Comparison of ENCODE assay signal across 8 mouse cellular contexts in the genomic region with DNA sequence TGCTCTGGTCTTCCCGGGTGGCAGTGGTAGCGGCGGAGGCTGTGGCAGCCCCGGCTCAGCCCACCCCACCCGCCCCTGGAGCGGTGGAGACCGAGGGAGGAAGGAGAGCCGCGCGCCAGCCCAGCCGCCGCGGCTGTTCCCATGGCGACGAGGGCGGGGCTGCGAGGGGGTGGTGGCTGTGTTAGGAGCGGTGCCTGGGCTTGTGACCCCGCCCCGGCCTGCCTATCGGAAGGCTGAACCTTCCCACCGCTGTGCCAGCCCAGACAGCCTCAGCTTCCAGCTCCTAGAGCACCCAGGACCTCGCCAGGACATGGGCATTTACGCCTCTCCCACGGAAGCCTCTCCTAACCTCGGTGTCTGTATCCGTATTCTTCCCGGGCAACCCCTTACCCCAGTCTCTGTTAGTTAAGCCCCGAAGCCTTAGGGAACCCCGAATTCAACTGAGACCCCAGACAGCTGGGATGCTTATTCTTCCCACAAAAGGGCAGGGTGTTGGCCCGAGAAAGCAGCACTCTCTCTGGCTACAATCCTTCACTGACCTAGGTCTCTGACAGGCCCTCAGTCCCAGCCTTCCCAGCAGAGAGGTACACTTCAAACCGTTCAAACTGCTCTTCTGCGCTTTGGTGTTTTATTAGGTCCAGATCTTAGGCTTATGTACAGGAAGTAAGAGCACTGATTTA. TPM values are rescaled to one million over a fixed set of nuclear protein-coding genes. Genes with fewer than 3 reads are reported as not detected.
DNase-seq lines count a peak whose midpoint lies in the region; ATAC-seq and TF ChIP-seq lines count a peak whose summit lies in the region.

A gene (minus strand): TSS at position 150 of the 680 bp plus-strand sequence.

- H3K4me2 ChIP-seq in forebrain, embryonic 11.5 days (ENCODE audit: low read depth, low read length, severe bottlenecking) = peak within 1 kb of the TSS; percentile 85
- H3K4me2 ChIP-seq in heart, embryonic 15.5 days = peak within 1 kb of the TSS; percentile 96
- peak within 1 kb of the TSS; percentile 100 for H3K4me2 ChIP-seq in liver, embryonic 15.5 days
- peak within 1 kb of the TSS; percentile 78 for H3K4me2 ChIP-seq in neural tube, embryonic 12.5 days (replicated peaks)
- peak within 1 kb of the TSS; percentile 94 for H3K4me2 ChIP-seq in stomach, postnatal 0 days (replicated peaks; ENCODE audit: low read depth)

- H3K4me1 ChIP-seq in forebrain, embryonic 11.5 days (replicated peaks; ENCODE audit: control insufficient read depth, insufficient read depth, low read length) = peaks cover 21% of the 10 kb centered on the region
- H3K4me1 ChIP-seq in heart, embryonic 15.5 days (replicated peaks) = peaks cover 27% of the 10 kb centered on the region
- peaks cover 24% of the 10 kb centered on the region for H3K4me1 ChIP-seq in liver, embryonic 15.5 days (replicated peaks)
- peaks cover 32% of the 10 kb centered on the region for H3K4me1 ChIP-seq in neural tube, embryonic 12.5 days
- H3K4me1 ChIP-seq in stomach, postnatal 0 days (replicated peaks; ENCODE audit: control insufficient read depth, insufficient read depth) = no peaks in the 10 kb centered on the region; the same call in 1 of the 2 replicates

- peak; percentile 92 for ATAC-seq in forebrain, embryonic 11.5 days (replicated peaks; ENCODE audit: low FRiP score)
- ATAC-seq in heart, embryonic 15.5 days (replicated peaks; ENCODE audit: insufficient number of reproducible peaks, insufficient read depth, low FRiP score, low read depth) = peak; percentile 93
- peak; percentile 94 for ATAC-seq in liver, embryonic 15.5 days (ENCODE audit: insufficient read depth)
- peak; percentile 90 for ATAC-seq in neural tube, embryonic 12.5 days (ENCODE audit: low FRiP score, low read depth)
- ATAC-seq in stomach, postnatal 0 days (ENCODE audit: low FRiP score, low TSS enrichment) = peak; percentile 95

- peak within 1 kb of the TSS; percentile 82 for H3K4me3 ChIP-seq in forebrain, embryonic 11.5 days (ENCODE audit: low read depth, low read length)
- peak within 1 kb of the TSS; percentile 79 for H3K4me3 ChIP-seq in heart, embryonic 15.5 days
- peak within 1 kb of the TSS; percentile 64 for H3K4me3 ChIP-seq in liver, embryonic 15.5 days (replicated peaks)
- H3K4me3 ChIP-seq in neural tube, embryonic 12.5 days = peak within 1 kb of the TSS; percentile 86
- H3K4me3 ChIP-seq in stomach, postnatal 0 days (ENCODE audit: low read depth, low read length) = peak within 1 kb of the TSS; percentile 62

- H3K27me3 ChIP-seq in forebrain, embryonic 11.5 days (ENCODE audit: control insufficient read depth, insufficient read depth, low read length) = no peaks in the 10 kb centered on the region
- no peaks in the 10 kb centered on the region for H3K27me3 ChIP-seq in heart, embryonic 15.5 days
- H3K27me3 ChIP-seq in liver, embryonic 15.5 days = no peaks in the 10 kb centered on the region
- H3K27me3 ChIP-seq in neural tube, embryonic 12.5 days (replicated peaks) = no peaks in the 10 kb centered on the region
- H3K27me3 ChIP-seq in stomach, postnatal 0 days (ENCODE audit: control insufficient read depth, insufficient read depth, low read length) = no peaks in the 10 kb centered on the region

- WGBS in forebrain, embryonic 11.5 days = 7% methylated on average over 32 of the region's 33 CpGs
- WGBS in heart, embryonic 15.5 days = 8% methylated on average over 33 of the region's 33 CpGs
- 7% methylated on average over 33 of the region's 33 CpGs for WGBS in liver, embryonic 15.5 days (ENCODE audit: insufficient replicate concordance)
- WGBS in neural tube, embryonic 12.5 days = 6% methylated on average over 33 of the region's 33 CpGs
- 9% methylated on average over 19 of the region's 33 CpGs for WGBS in stomach, postnatal 0 days

- no peak for TF ChIP-seq EP300 in stomach, postnatal 0 days (optimal IDR thresholded peaks at IDR 0.05)

- no peak for TF ChIP-seq CTCF in stomach, postnatal 0 days (IDR thresholded peaks at IDR 0.05; ENCODE audit: low read depth)

- no peaks in the 10 kb centered on the region for H3K9me3 ChIP-seq in forebrain, embryonic 11.5 days (ENCODE audit: control insufficient read depth, low read length)
- no peaks in the 10 kb centered on the region for H3K9me3 ChIP-seq in heart, embryonic 15.5 days (replicated peaks)
- no peaks in the 10 kb centered on the region for H3K9me3 ChIP-seq in liver, embryonic 15.5 days (replicated peaks)
- no peaks in the 10 kb centered on the region for H3K9me3 ChIP-seq in neural tube, embryonic 12.5 days
- H3K9me3 ChIP-seq in stomach, postnatal 0 days (ENCODE audit: control insufficient read depth, low read length) = no peaks in the 10 kb centered on the region

- peak within 1 kb of the TSS; percentile 86 for H3K9ac ChIP-seq in forebrain, embryonic 11.5 days (ENCODE audit: low read length)
- peak within 1 kb of the TSS; percentile 71 for H3K9ac ChIP-seq in heart, embryonic 15.5 days
- peak within 1 kb of the TSS; percentile 54 for H3K9ac ChIP-seq in liver, embryonic 15.5 days
- peak within 1 kb of the TSS; percentile 92 for H3K9ac ChIP-seq in neural tube, embryonic 12.5 days
- peak within 1 kb of the TSS; percentile 67 for H3K9ac ChIP-seq in stomach, postnatal 0 days (ENCODE audit: low read length)

- H3K27ac ChIP-seq in forebrain, embryonic 11.5 days (ENCODE audit: low read depth, low read length) = peak within 1 kb of the TSS; percentile 96
- H3K27ac ChIP-seq in heart, embryonic 15.5 days = peak within 1 kb of the TSS; percentile 67
- peak within 1 kb of the TSS; percentile 29 for H3K27ac ChIP-seq in liver, embryonic 15.5 days (replicated peaks)
- peak within 1 kb of the TSS; percentile 89 for H3K27ac ChIP-seq in neural tube, embryonic 12.5 days
- H3K27ac ChIP-seq in stomach, postnatal 0 days (replicated peaks) = peak within 1 kb of the TSS; percentile 61

- peaks cover 4% of the 10 kb centered on the region; the same call in 1 of the 2 replicates for H3K36me3 ChIP-seq in forebrain, embryonic 11.5 days (ENCODE audit: control insufficient read depth, insufficient read depth, low read length)
- peaks cover 58% of the 10 kb centered on the region for H3K36me3 ChIP-seq in heart, embryonic 15.5 days
- H3K36me3 ChIP-seq in liver, embryonic 15.5 days (replicated peaks) = peaks cover 70% of the 10 kb centered on the region
- peaks cover 69% of the 10 kb centered on the region for H3K36me3 ChIP-seq in neural tube, embryonic 12.5 days
- H3K36me3 ChIP-seq in stomach, postnatal 0 days (ENCODE audit: control insufficient read depth, insufficient read depth, low read length) = peaks cover 22% of the 10 kb centered on the region

- DNase-seq in CD8-positive naive resting alpha-beta T cell, adult 2 months (ENCODE audit: low read depth in 2 of 2, low spot score in 2 of 2) = peak; percentile 84 to 90
- DNase-seq in c-Kit-positive CD71-negative TER-119-negative erythroid progenitor cells, embryonic 14.5 days (ENCODE audit: low read depth) = peak; percentile 85
- DNase-seq in forebrain, embryonic 11.5 days (ENCODE audit: low spot score) = peak; percentile 98
- DNase-seq in kidney, postnatal 25 days = peak; percentile 98
- DNase-seq in stomach, postnatal 0 days (ENCODE audit: low spot score) = peak; percentile 98

RNA-seq across cellular contexts. Expression of the gene that starts here (rescaled TPM):
- 153 and 167 TPM in 2 replicates for polyA plus RNA-seq in forebrain, embryonic 11.5 days (2014; fragmentation: Nextera tagmentation; extraction: Ambion mirVana)
- 27.8 and 37.3 TPM in 2 replicates for polyA plus RNA-seq in heart, embryonic 15.5 days (2015; fragmentation: Nextera tagmentation; extraction: Ambion mirVana)
- polyA plus RNA-seq in liver, embryonic 15.5 days (2015; fragmentation: Nextera tagmentation; extraction: Ambion mirVana) = 1.9 and 2.4 TPM in 2 replicates
- 209 and 218 TPM in 2 replicates for polyA plus RNA-seq in neural tube, embryonic 12.5 days (2016; fragmentation: Nextera tagmentation; extraction: Ambion mirVana)
- 43.9 and 53.1 TPM in 2 replicates for polyA plus RNA-seq in stomach, postnatal 0 days (2015; fragmentation: Nextera tagmentation; extraction: Ambion mirVana)

Comparison
In these comparisons a context has a peak if more than half of its experiments do, and no peak if none do; other contexts are left out.
1. Peak in every context shown above with its lines: DNase-seq, ATAC-seq, H3K4me3 ChIP-seq and H3K27ac ChIP-seq.
2. H3K27ac ChIP-seq: peak in every context shown above with its lines; median percentile 96 in forebrain, embryonic 11.5 days; 89 in neural tube, embryonic 12.5 days; 67 in heart, embryonic 15.5 days; 61 in stomach, postnatal 0 days; 29 in liver, embryonic 15.5 days.